Mouse (Mus musculus) lung, postnatal 0 days (tissue): Measurements from ENCODE around the gene Rplp0. TPM values are rescaled to one million over a fixed set of nuclear protein-coding genes. Genes with fewer than 3 reads are reported as not detected.

Experiments
- ATAC-seq: fragments of 200-750 bp; cut with Nextera tagmentation; 2 replicates; pipeline ENCODE4 v1.8.0; 2017; ENCODE audit warnings: moderate library complexity
- DNase-seq: peaks from one replicate; pipeline ENCODE4 v3.0.0-alpha.2; 2016; ENCODE audit warnings: low spot score
- H3K27ac ChIP-seq: fragments of 300-500 bp; sonication (generic); 2 replicates; pipeline ENCODE4 v1.5.1; 2014; ENCODE audit warnings: antibody characterized with exemption, mild to moderate bottlenecking, low read length, mixed read lengths
- H3K27me3 ChIP-seq: fragments of 300-500 bp; sonication (generic); replicated peaks from 2 replicates; pipeline ENCODE4 v1.6.1; 2014; ENCODE audit warnings: low read length, mixed read lengths; ENCODE audit not compliant: insufficient read depth
- H3K36me3 ChIP-seq: fragments of 300-500 bp; sonication (generic); 2 replicates; pipeline ENCODE4 v1.6.1; 2014; ENCODE audit warnings: low read length, mixed read lengths; ENCODE audit not compliant: insufficient read depth
- H3K4me1 ChIP-seq: fragments of 300-500 bp; sonication (generic); 2 replicates; pipeline ENCODE4 v1.6.1; 2014; ENCODE audit warnings: antibody characterized with exemption, low read depth, low read length, mixed read lengths; ENCODE audit not compliant: insufficient read depth
- H3K4me2 ChIP-seq: fragments of 300-500 bp; sonication (generic); replicated peaks from 2 replicates; pipeline ENCODE4 v1.6.1; 2014; ENCODE audit warnings: low read depth, mild to moderate bottlenecking, low read length, moderate library complexity, mixed read lengths
- H3K4me3 ChIP-seq: fragments of 300-500 bp; sonication (generic); 2 replicates; pipeline ENCODE4 v1.5.1; 2014; ENCODE audit warnings: low read depth, low read length
- H3K9ac ChIP-seq: fragments of 300-500 bp; sonication (generic); replicated peaks from 2 replicates; pipeline ENCODE4 v1.6.1; 2014; ENCODE audit warnings: low read depth, mild to moderate bottlenecking
- H3K9me3 ChIP-seq: fragments of 300-500 bp; sonication (generic); 2 replicates; pipeline ENCODE4 v1.6.1; 2016; ENCODE audit warnings: low read length, mixed read lengths
- CTCF ChIP-seq: IDR thresholded peaks from 2 replicates; pipeline ENCODE4 v1.5.1; 2016; ENCODE audit warnings: antibody characterized with exemption, mild to moderate bottlenecking
- EP300 ChIP-seq: IDR thresholded peaks from 2 replicates; pipeline ENCODE4 v1.6.1; 2016; ENCODE audit warnings: antibody characterized with exemption, mild to moderate bottlenecking, control low read depth
- WGBS: fragments of 180-500 bp; shearing (Covaris S2); extraction: QIAGEN DNeasy Blood & Tissue Kit; methylation state at CpG from one replicate; pipeline ENCODE4 v1.1.7; 2014; 5-methylcytosine and 5-hydroxymethylcytosine counted together
- polyA plus RNA-seq: library from polyadenylated mRNA; unstranded; fragments of >200 nt; fragmentation: Nextera tagmentation; extraction: Ambion mirVana; gene quantifications from 2 replicates; pipeline ENCODE4 v1.2.1, GENCODE M21; 2015

Rplp0 gene
- polyA plus RNA-seq, 1 experiment from 2014 or later: 987 TPM

DNA sequence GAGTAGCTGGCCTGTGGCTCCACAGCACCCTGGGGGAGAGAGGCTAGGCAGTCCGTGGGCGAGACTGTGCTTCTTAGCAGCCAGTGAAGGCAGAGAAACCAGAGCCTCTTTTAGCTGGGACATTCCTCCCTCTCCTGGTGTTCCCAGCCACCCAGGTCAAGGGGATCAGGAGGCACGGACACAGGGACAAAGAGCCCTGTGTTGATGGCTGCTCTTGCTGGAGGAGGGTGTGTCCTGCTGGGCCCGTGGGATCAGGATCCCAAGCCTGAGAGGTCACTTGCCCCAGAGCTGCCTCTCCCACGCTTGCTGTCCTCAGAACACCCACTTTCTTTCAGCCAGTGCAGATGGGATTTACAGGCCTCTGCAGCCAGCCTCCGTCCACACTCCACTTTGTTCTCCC, 12.3 kb upstream of the Rplp0 start:
- Histone ChIP-seq H3K36me3 (peaks cover 28% of the 10 kb centered on the region; the same call in 1 of the 2 replicates), H3K27me3 (no peaks in the 10 kb centered on the region), H3K4me2 (no peak overlapping the region), H3K9me3 (no peaks in the 10 kb centered on the region), H3K4me3 (no peak overlapping the region), H3K9ac (no peak overlapping the region), H3K4me1 (peaks cover 14% of the 10 kb centered on the region), H3K27ac (no peak overlapping the region)
- DNase-seq: no peak
- 51% methylated on average over 6 of the region's 6 CpGs for WGBS
- no peak for TF ChIP-seq CTCF
- TF ChIP-seq EP300: no peak
- ATAC-seq: no peak

DNA sequence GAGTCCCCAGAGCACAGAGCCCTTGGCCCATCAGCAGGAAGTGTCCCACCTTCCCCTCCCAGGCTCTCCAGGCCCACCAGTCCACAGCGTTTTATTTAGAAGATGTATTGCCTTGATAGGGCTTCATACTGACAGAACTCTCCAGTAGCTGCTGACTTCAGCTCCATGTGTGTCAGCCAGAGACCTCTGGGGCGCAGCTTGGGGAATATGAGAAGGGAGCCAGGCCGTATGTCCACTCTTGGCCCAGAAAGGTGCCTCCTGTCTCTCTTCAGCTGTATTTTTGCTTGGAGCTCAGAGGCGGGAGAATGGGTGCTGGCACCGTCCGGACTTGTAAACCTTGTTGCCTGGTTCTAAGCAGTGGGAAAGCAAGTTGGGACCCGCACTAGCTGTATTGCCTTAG, 11.8 kb upstream of the Rplp0 start:
- DNase-seq (no peak), ATAC-seq (no peak)
- WGBS: 81% methylated on average over 7 of the region's 7 CpGs
- Histone ChIP-seq H3K4me3 (no peak overlapping the region), H3K36me3 (peaks cover 28% of the 10 kb centered on the region; the same call in 1 of the 2 replicates), H3K4me2 (no peak overlapping the region), H3K9ac (no peak overlapping the region), H3K27ac (no peak overlapping the region), H3K9me3 (no peaks in the 10 kb centered on the region), H3K4me1 (peaks cover 14% of the 10 kb centered on the region), H3K27me3 (no peaks in the 10 kb centered on the region)
- no peak for TF ChIP-seq EP300
- TF ChIP-seq CTCF: no peak

DNA sequence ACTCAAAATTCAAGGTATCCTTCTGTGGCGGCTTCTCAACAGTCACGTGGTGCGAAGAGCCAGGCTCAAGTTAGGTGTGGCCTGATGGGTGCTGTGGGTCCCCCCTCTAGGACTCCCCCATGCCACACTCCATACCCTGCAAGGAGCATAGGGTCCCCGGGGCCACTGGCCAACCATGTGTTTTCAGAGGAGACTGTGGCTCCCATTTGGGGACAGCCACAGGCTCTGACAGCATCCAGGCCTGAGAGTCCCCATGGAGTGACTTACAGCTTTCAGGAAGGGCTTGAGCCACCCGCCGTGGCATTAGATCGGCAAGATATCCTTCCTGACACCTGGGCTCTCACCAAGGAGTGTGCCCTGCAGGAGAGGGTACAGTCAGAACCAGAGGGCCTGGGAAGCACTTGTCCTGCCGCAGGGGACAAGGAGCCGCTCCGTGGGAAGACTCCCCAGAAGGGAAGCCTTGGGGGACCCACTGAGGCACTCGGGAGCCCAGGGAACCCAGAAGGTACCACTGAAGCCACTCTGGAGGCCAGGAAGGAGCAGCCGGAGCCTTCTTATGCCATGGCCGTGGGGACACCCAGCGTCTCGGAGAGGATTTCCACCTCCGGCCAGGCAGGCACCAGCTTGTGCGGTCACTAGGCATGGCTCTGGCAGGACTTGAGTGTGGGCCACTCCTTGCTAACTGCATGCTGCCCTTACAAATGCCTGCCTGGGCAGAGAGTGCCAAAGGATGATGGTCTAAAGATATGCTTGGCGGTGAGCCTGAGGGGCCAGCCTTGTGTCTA, 10.6 kb upstream of the Rplp0 start:
- Histone ChIP-seq H3K9ac (no peak overlapping the region), H3K4me2 (no peak overlapping the region), H3K9me3 (no peaks in the 10 kb centered on the region), H3K4me1 (peaks cover 3% of the 10 kb centered on the region), H3K4me3 (no peak overlapping the region), H3K27ac (no peak overlapping the region), H3K36me3 (peaks cover 35% of the 10 kb centered on the region), H3K27me3 (no peaks in the 10 kb centered on the region)
- WGBS: 91% methylated on average over 18 of the region's 18 CpGs
- DNase-seq (no peak), ATAC-seq (no peak)
- TF ChIP-seq CTCF: no peak
- no peak for TF ChIP-seq EP300

DNA sequence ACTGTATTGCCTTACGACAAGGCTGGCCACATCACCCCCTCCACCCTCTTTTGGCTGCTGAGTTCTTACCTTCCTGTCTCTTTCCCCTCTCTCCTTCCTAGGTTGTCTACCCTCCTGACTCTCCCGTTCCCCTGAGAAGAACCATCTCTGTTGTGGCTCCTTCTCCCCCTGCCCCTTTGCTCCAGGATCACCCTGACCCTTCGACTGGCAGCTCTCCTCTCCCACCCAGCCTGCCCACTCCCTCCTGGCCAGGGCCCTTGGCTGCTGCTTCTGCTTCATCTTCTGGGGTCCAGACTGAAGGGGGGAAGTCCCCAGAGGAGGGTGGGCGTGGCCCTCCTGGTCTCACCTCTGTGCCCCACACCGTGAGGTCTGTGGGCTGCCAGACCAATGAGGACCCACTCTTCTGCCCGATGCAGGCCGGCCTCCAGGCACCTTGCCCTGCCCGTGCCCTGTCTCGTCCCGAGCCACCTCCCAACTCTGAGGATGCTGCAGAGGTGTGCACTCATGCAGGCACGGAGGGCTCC, 8.7 kb upstream of the Rplp0 start:
- Histone ChIP-seq H3K27ac (no peak overlapping the region), H3K4me2 (no peak overlapping the region), H3K9ac (no peak overlapping the region), H3K27me3 (no peaks in the 10 kb centered on the region), H3K4me3 (no peak overlapping the region), H3K4me1 (no peaks in the 10 kb centered on the region; the same call in 1 of the 2 replicates), H3K36me3 (peaks cover 40% of the 10 kb centered on the region), H3K9me3 (no peaks in the 10 kb centered on the region)
- no peak for TF ChIP-seq EP300
- no peak for TF ChIP-seq CTCF
- 75% methylated on average over 8 of the region's 11 CpGs for WGBS
- ATAC-seq (no peak), DNase-seq (no peak)

DNA sequence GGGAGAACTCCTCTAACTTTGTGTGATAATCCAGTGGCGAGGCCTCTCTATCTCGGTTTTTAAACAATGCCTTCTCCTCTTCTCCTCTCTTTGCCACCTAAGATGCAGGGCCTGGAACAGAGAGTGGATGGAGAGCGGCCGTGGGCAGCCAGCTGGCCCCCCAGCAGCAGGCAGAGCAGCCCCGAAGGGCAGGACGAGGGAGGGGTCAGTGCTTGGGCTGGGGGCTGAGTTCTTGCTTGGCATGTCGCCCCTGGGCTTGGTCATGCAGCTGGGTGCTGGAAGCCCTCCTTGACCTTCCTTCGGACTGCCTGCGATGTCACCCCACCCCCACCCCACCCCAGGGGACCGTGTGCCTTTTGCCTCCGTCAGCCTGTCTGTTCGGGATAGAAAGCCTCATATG, 7.9 kb upstream of the Rplp0 start:
- H3K4me3 ChIP-seq: no peak overlapping the region
- peaks cover 4% of the 10 kb centered on the region; the same call in 1 of the 2 replicates for H3K4me1 ChIP-seq
- DNase-seq (no peak), ATAC-seq (no peak)
- H3K27me3 ChIP-seq: no peaks in the 10 kb centered on the region
- H3K9ac ChIP-seq: no peak overlapping the region
- no peak overlapping the region for H3K27ac ChIP-seq
- peaks cover 31% of the 10 kb centered on the region for H3K36me3 ChIP-seq
- 79% methylated on average over 12 of the region's 12 CpGs for WGBS
- no peaks in the 10 kb centered on the region for H3K9me3 ChIP-seq
- H3K4me2 ChIP-seq: no peak overlapping the region
- TF ChIP-seq CTCF (no peak), EP300 (no peak)

DNA sequence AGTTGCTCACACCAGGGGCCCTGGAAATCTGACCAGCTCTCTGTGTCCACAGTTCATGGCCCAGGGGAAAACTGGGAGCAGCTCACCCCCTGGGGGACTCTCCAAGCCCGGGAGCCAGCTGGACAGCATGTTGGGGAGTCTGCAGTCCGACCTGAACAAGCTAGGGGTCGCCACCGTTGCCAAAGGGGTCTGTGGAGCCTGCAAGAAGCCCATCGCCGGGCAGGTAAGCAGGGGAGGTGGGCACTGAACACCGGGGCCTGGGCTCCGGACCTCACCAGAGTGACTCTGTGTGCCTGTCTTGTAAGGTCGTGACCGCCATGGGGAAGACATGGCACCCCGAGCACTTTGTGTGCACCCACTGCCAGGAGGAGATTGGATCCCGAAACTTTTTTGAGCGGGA, 7.5 kb upstream of the Rplp0 start:
- Histone ChIP-seq H3K27me3 (no peaks in the 10 kb centered on the region), H3K4me1 (peaks cover 4% of the 10 kb centered on the region; the same call in 1 of the 2 replicates), H3K9me3 (no peaks in the 10 kb centered on the region), H3K4me3 (no peak overlapping the region), H3K27ac (no peak overlapping the region), H3K9ac (no peak overlapping the region), H3K36me3 (peaks cover 30% of the 10 kb centered on the region), H3K4me2 (no peak overlapping the region)
- TF ChIP-seq EP300 (no peak), CTCF (no peak)
- 83% methylated on average over 13 of the region's 13 CpGs for WGBS
- DNase-seq: no peak
- ATAC-seq: no peak
